Mouse (Mus musculus): Measurements from ENCODE around the gene Fxn. TPM values are rescaled to one million over a fixed set of nuclear protein-coding genes. Genes with fewer than 3 reads are reported as not detected.
A peak's percentile ranks its signal among the peaks of the same experiment; 100 is the strongest.
"Not testable (repeated sequence)": the region's sequence is repeated elsewhere in the genome, so short reads cannot be mapped to it uniquely, and the experiment has no call there.

Gene Fxn
- polyA plus RNA-seq, 1 experiment from 2014 or later: 56.6 TPM

DNA sequence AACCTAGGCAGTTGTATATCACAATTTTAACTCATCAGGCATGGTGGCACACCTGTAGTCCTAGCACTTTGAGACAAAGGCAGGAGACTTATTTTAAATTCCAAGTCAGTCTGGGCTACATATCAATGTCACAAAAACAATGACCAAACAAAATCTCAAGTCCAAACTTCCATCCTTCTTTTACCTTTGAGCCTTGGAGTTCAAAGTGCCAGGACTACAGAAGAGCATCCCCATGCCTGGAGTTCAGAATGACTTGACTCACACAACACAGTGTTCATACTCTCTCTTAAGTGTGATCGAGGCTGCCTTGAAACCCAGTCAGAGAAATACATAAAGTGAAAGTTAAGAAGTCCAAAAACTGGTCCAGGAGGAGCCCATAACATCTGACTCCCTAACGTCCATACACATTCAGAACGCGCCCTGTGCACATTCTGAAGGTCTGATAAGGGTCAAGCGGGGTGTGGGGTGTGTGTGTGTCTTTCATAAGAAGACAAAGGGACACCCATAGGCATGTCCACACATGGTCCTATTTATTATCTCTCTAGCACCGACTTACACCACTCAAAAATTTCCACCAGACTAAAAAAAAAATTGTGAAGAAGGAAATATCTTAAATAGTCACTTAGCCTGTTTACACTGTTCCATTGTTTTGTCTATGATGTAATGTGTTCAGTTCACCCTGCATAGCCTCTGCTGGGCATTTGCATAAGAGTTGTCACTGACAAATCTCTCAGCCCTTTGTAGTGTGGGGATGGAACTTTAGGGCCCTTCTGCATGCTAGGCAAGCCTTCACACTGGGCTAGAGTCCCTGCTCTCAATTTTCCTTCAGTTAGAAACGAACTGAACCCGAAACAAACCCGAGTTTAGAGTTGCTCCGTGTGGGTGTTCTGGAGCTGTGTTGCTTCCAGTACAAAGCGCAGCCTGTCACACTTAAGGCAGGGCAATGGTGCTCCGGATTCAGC is 20.7 kb downstream of the Fxn start:
- 87% methylated on average over 12 of the region's 12 CpGs for WGBS
- no peak overlapping the region for H3K4me3 ChIP-seq
- H3K36me3 ChIP-seq: peaks cover 42% of the 10 kb centered on the region
- H3K27me3 ChIP-seq: no peaks in the 10 kb centered on the region
- H3K4me1 ChIP-seq: no peaks in the 10 kb centered on the region
- H3K4me2 ChIP-seq (replicated peaks): no peak overlapping the region
- H3K9me3 ChIP-seq: no peaks in the 10 kb centered on the region
- ATAC-seq (ENCODE audit: low FRiP score, low read depth): no peak
- H3K9ac ChIP-seq: no peak overlapping the region
- no peak overlapping the region for H3K27ac ChIP-seq

- H3K4me1 ChIP-seq: peaks cover 8% of the 10 kb centered on the region
- no peak overlapping the region for H3K27ac ChIP-seq
- H3K4me3 ChIP-seq: no peak overlapping the region
- H3K9me3 ChIP-seq: no peaks in the 10 kb centered on the region
- H3K4me2 ChIP-seq (replicated peaks): no peak overlapping the region
- WGBS: 81% methylated on average over 5 of the region's 5 CpGs
- H3K27me3 ChIP-seq: no peaks in the 10 kb centered on the region
- H3K9ac ChIP-seq: no peak overlapping the region
- peaks cover 32% of the 10 kb centered on the region for H3K36me3 ChIP-seq
- no peak for ATAC-seq (ENCODE audit: low FRiP score, low read depth)
These were observed 22.0 kb downstream of the Fxn start for GRCm38 (mm10) chr19:24258368-24258767.

DNA sequence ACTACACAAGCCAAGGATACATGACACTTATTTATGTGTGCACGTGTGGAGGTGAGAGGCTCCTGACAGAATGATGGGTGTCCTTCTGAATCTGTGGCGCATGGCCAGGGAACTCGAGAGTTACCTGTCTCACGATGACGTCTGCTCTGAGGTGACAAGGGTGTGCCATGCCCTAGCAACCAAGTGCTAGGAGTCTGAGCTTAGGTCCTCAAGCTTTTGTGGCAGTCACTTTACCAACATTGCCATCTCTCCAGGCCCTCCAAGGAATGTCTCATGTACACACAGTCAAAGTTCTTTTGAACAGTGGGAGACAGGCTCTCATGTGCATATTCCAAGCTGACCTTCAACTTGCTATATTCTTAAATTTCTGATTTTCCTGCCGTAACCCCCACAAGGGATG is 22.4 kb downstream of the Fxn start:
- Histone ChIP-seq H3K4me2 (replicated peaks) (no peak overlapping the region), H3K9ac (no peak overlapping the region), H3K4me3 (no peak overlapping the region), H3K27ac (no peak overlapping the region), H3K27me3 (no peaks in the 10 kb centered on the region), H3K36me3 (peaks cover 31% of the 10 kb centered on the region), H3K9me3 (no peaks in the 10 kb centered on the region), H3K4me1 (peaks cover 8% of the 10 kb centered on the region)
- 89% methylated on average over 6 of the region's 6 CpGs for WGBS
- ATAC-seq (ENCODE audit: low FRiP score, low read depth): no peak

GRCm38 (mm10) chr19:24253657-24254260 is 26.6 kb downstream of the Fxn start:
- no peak overlapping the region for H3K4me2 ChIP-seq (replicated peaks)
- peaks cover 14% of the 10 kb centered on the region for H3K4me1 ChIP-seq
- H3K4me3 ChIP-seq: no peak overlapping the region
- H3K9me3 ChIP-seq: no peaks in the 10 kb centered on the region
- no peak; the same call in 1 of the 2 replicates for ATAC-seq (ENCODE audit: low FRiP score, low read depth)
- WGBS: 18% methylated on average over 9 of the region's 9 CpGs
- no peaks in the 10 kb centered on the region for H3K27me3 ChIP-seq
- H3K9ac ChIP-seq: no peak overlapping the region
- peaks cover 3% of the 10 kb centered on the region; the same call in 1 of the 2 replicates for H3K36me3 ChIP-seq
- H3K27ac ChIP-seq: no peak overlapping the region; the same call in 1 of the 2 replicates

DNA sequence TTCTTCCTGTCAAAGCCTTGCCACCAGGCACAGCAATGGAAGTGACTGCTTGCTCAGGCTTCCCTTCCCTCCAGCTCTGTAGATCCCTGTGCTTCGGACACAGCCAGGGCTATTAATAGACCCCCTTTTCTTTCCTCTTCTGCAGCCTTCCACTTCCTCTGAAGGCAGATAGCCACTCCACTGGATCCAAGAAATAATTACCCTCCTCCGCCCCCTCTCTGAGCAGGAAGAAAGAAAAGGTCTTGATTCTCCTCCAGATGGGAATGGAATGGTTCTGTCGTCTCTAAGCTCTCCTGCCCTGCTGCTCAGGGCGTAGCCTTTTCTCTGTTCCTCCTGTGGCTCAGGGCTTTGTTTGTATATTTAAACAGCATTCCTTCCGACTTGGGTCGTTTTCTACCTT is 28.5 kb downstream of the Fxn start:
- H3K9ac ChIP-seq: no peak overlapping the region
- no peak overlapping the region for H3K4me2 ChIP-seq (replicated peaks)
- peaks cover 14% of the 10 kb centered on the region for H3K4me1 ChIP-seq

GRCm38 (mm10) chr19:24243340-24243739 is 37.1 kb downstream of the Fxn start:
- 81% methylated on average over 6 of the region's 6 CpGs for WGBS
- peaks cover 6% of the 10 kb centered on the region; the same call in 1 of the 2 replicates for H3K4me1 ChIP-seq
- H3K36me3 ChIP-seq: no peaks in the 10 kb centered on the region
- no peak overlapping the region for H3K4me2 ChIP-seq (replicated peaks)
- no peak overlapping the region for H3K4me3 ChIP-seq
- no peak for ATAC-seq (ENCODE audit: low FRiP score, low read depth)
- H3K27ac ChIP-seq: no peak overlapping the region
- no peaks in the 10 kb centered on the region for H3K9me3 ChIP-seq
- H3K9ac ChIP-seq: no peak overlapping the region
- H3K27me3 ChIP-seq: no peaks in the 10 kb centered on the region

More for the DNA sequence above, 28.5 kb downstream of the Fxn start:
- WGBS: 19% methylated on average over 6 of the region's 6 CpGs
- Histone ChIP-seq H3K27me3 (no peaks in the 10 kb centered on the region), H3K4me3 (no peak overlapping the region), H3K9me3 (no peaks in the 10 kb centered on the region), H3K36me3 (no peaks in the 10 kb centered on the region), H3K27ac (no peak overlapping the region)
- ATAC-seq (ENCODE audit: low FRiP score, low read depth): no peak

DNA sequence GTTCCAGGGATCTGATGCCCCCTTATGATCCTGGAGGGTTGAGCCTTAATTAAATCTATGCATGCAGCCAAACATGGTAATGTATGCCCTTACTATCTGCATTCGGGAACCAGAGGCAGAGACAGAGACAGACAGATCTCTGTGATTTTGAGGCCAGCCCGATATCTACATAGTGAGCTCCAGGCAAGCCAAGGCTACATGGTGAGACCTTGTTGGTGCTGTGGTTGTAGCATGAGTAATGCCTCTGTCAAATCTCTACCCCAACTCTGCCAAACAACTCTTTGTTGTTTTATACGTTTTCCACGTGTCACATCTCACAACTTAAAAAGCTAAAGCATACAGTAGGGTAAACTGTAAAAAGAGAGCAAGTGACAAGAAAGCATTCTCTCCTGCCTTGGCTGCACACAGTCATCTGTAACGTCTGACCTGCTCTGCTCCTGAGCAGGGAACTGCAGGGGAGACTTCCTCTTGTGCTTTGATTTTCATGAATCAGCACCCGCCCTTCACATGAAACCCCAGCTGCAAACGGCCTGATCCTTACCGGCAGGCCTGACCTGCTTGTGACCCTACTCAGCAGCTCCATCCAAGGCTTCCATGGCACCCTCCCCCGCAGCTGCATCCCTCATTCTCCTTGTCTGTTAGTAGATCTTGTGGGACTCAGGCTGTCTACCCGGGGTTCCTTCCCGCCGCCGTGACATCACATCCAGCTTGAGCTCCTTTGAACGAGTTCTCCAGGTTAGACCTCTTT is 38.4 kb downstream of the Fxn start:
- ATAC-seq (ENCODE audit: low FRiP score, low read depth): no peak
- no peaks in the 10 kb centered on the region for H3K9me3 ChIP-seq
- H3K4me1 ChIP-seq: peaks cover 6% of the 10 kb centered on the region; the same call in 1 of the 2 replicates
- 28% methylated on average over 14 of the region's 14 CpGs for WGBS
- H3K27me3 ChIP-seq: no peaks in the 10 kb centered on the region
- H3K9ac ChIP-seq: no peak overlapping the region
- H3K4me3 ChIP-seq: no peak overlapping the region
- H3K36me3 ChIP-seq: no peaks in the 10 kb centered on the region
- H3K27ac ChIP-seq: no peak overlapping the region
- H3K4me2 ChIP-seq (replicated peaks): no peak overlapping the region

- Histone ChIP-seq H3K9ac (no peak overlapping the region), H3K36me3 (no peaks in the 10 kb centered on the region), H3K4me3 (no peak overlapping the region), H3K9me3 (no peaks in the 10 kb centered on the region; the same call in 1 of the 2 replicates), H3K27me3 (no peaks in the 10 kb centered on the region), H3K4me2 (replicated peaks) (no peak overlapping the region), H3K27ac (no peak overlapping the region), H3K4me1 (peaks cover 6% of the 10 kb centered on the region; the same call in 1 of the 2 replicates)
- 72% methylated on average over 8 of the region's 8 CpGs for WGBS
- no peak for ATAC-seq (ENCODE audit: low FRiP score, low read depth)
These were observed 39.1 kb downstream of the Fxn start for GRCm38 (mm10) chr19:24241271-24241670.

DNA sequence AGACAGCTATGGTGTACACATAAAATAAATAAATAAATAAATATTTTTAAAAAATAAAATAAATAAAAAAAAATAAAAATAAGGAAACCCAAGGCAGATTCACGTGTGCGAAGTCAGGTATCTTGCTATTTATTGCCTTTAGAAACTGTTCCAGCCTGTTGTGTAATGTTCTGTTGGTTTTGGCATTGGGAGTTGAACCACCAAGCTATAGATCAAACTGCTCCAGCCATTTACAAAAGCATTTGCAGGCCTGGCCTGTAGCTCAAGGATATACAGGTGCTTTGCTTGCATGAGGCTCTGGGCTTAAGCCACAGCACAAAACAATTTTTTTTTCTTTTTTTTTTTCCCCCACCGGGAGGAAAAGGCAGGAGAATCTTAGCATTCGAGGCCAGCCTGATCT is 42.4 kb downstream of the Fxn start:
- no peaks in the 10 kb centered on the region for H3K27me3 ChIP-seq
- no peak overlapping the region for H3K4me3 ChIP-seq
- H3K4me2 ChIP-seq (replicated peaks): no peak overlapping the region
- no peaks in the 10 kb centered on the region; the same call in 1 of the 2 replicates for H3K9me3 ChIP-seq
- H3K4me1 ChIP-seq: peaks cover 6% of the 10 kb centered on the region; the same call in 1 of the 2 replicates
- H3K9ac ChIP-seq: no peak overlapping the region
- 85% methylated on average over 4 of the region's 4 CpGs for WGBS
- no peak for ATAC-seq (ENCODE audit: low FRiP score, low read depth)
- H3K27ac ChIP-seq: no peak overlapping the region
- no peaks in the 10 kb centered on the region for H3K36me3 ChIP-seq

GRCm38 (mm10) chr19:24232356-24232755 is 48.0 kb downstream of the Fxn start:
- H3K4me1 ChIP-seq; H3K9me3 ChIP-seq; H3K36me3 ChIP-seq; ATAC-seq (ENCODE audit: low FRiP score, low read depth); H3K27me3 ChIP-seq; H3K4me2 ChIP-seq (replicated peaks); H3K9ac ChIP-seq; H3K27ac ChIP-seq; H3K4me3 ChIP-seq: not testable (repeated sequence)
- WGBS: 86% methylated on average over 1 of the region's 1 CpGs

- ATAC-seq (ENCODE audit: low FRiP score, low read depth): peak; percentile 64; the same call in 1 of the 2 replicates
- H3K9me3 ChIP-seq: no peaks in the 10 kb centered on the region
- peaks cover 53% of the 10 kb centered on the region for H3K27me3 ChIP-seq
- no peaks in the 10 kb centered on the region for H3K36me3 ChIP-seq
- peaks cover 19% of the 10 kb centered on the region for H3K4me1 ChIP-seq
- H3K4me3 ChIP-seq: peak overlapping the region; percentile 51
- H3K4me2 ChIP-seq (replicated peaks): peak overlapping the region; percentile 88
- WGBS: 2% methylated on average over 17 of the region's 17 CpGs
- H3K27ac ChIP-seq: no peak overlapping the region
- H3K9ac ChIP-seq: no peak overlapping the region
These were observed 55.1 kb downstream of the Fxn start for GRCm38 (mm10) chr19:24225305-24225696.

Measured in limb, embryonic 13.5 days (tissue).